Mouse (Mus musculus) adrenal gland (tissue): ENCODE results near the gene Slc22a8.

Experiments
- intact Hi-C: fragments of 180-260 bp; cut with DNase I; formaldehyde crosslinking; loops from one replicate; pipeline ENCODE4 v1.15.1; 2025

Slc22a8 gene

GRCm38 (mm10) chr19:8597269-8597668 lies 6.2 kb downstream of the Slc22a8 start:
- intact Hi-C loops, result no loop called here

- intact Hi-C loops, result no loop called here
Measured at GRCm38 (mm10) chr19:8599229-8599628, 8.2 kb downstream of the Slc22a8 start.

GRCm38 (mm10) chr19:8601922-8602321 lies 10.9 kb downstream of the Slc22a8 start:
- intact Hi-C loops, result no loop called here

GRCm38 (mm10) chr19:8602914-8603313 lies 11.9 kb downstream of the Slc22a8 start:
- intact Hi-C loops, result no loop called here

GRCm38 (mm10) chr19:8604536-8605240 lies 13.6 kb downstream of the Slc22a8 start:
- intact Hi-C loops, result no loop called here

- intact Hi-C loops, result no loop called here
Measured at GRCm38 (mm10) chr19:8605241-8605558, 14.1 kb downstream of the Slc22a8 start.

- intact Hi-C loops, result no loop called here
Measured at GRCm38 (mm10) chr19:8611358-8612123, 20.5 kb downstream of the Slc22a8 start.

GRCm38 (mm10) chr19:8613111-8613510 lies 22.1 kb downstream of the Slc22a8 start:
- intact Hi-C loops, result no loop called here

GRCm38 (mm10) chr19:8614343-8614742 lies 23.3 kb downstream of the Slc22a8 start:
- intact Hi-C loops, result no loop called here

GRCm38 (mm10) chr19:8616314-8616713 lies 25.3 kb downstream of the Slc22a8 start:
- intact Hi-C loops, result no loop called here

- intact Hi-C loops, result no loop called here
Measured at GRCm38 (mm10) chr19:8617904-8618303, 26.9 kb downstream of the Slc22a8 start, which contains the start of gene Slc22a6. TSS of gene Slc22a6 (plus strand) at chr19:8618039.

GRCm38 (mm10) chr19:8621098-8621497 lies 30.0 kb downstream of the Slc22a8 start:
- intact Hi-C loops, result no loop called here

GRCm38 (mm10) chr19:8630249-8630648 lies 39.2 kb downstream of the Slc22a8 start:
- intact Hi-C loops, result no loop called here

GRCm38 (mm10) chr19:8630826-8631225 lies 39.8 kb downstream of the Slc22a8 start:
- intact Hi-C loops, result no loop called here

GRCm38 (mm10) chr19:8632029-8632428 lies 41.0 kb downstream of the Slc22a8 start:
- intact Hi-C loops, result no loop called here

GRCm38 (mm10) chr19:8642086-8642485 lies 51.0 kb downstream of the Slc22a8 start:
- intact Hi-C loops, result no loop called here

GRCm38 (mm10) chr19:8646393-8646792 lies 55.3 kb downstream of the Slc22a8 start:
- intact Hi-C loops, result no loop called here

- intact Hi-C loops, result no loop called here
Measured at GRCm38 (mm10) chr19:8655833-8656232, 64.8 kb downstream of the Slc22a8 start.

- intact Hi-C loops, result no loop called here
Measured at GRCm38 (mm10) chr19:8656341-8656740, 65.3 kb downstream of the Slc22a8 start.
